Mouse (Mus musculus) liver, postnatal 0 days (tissue): ENCODE measurements around the gene Rbbp5. TPM values are rescaled to one million over a fixed set of nuclear protein-coding genes. Genes with fewer than 3 reads are reported as not detected.

Experiments used
- ATAC-seq: fragments of 200-750 bp; cut with Nextera tagmentation; 2 replicates; pipeline ENCODE4 v1.8.0; 2017; ENCODE audit warnings: mild to moderate bottlenecking, moderate library complexity
- DNase-seq: peaks from one replicate; pipeline ENCODE4 v3.0.0-alpha.2; 2016
- H3K27ac ChIP-seq: fragments of 300-500 bp; sonication (generic); 2 replicates; pipeline ENCODE4 v1.5.1; 2014; ENCODE audit warnings: antibody characterized with exemption, moderate library complexity, mild to moderate bottlenecking, low read depth
- H3K27me3 ChIP-seq: fragments of 300-500 bp; sonication (generic); 2 replicates; pipeline ENCODE4 v1.6.1; 2014; ENCODE audit warnings: low read length, control low read depth, mixed read lengths; ENCODE audit not compliant: insufficient read depth
- H3K36me3 ChIP-seq: fragments of 300-500 bp; sonication (generic); replicated peaks from 2 replicates; pipeline ENCODE4 v1.6.1; 2014; ENCODE audit warnings: mild to moderate bottlenecking, control low read depth, low read length, moderate library complexity, mixed read lengths; ENCODE audit not compliant: insufficient read depth
- H3K4me1 ChIP-seq: fragments of 300-500 bp; sonication (generic); 2 replicates; pipeline ENCODE4 v1.6.1; 2014; ENCODE audit warnings: antibody characterized with exemption, mild to moderate bottlenecking, control low read depth; ENCODE audit not compliant: insufficient read depth
- H3K4me2 ChIP-seq: fragments of 300-500 bp; sonication (generic); 2 replicates; pipeline ENCODE4 v1.6.1; 2014; ENCODE audit warnings: low read depth, mild to moderate bottlenecking, low read length, moderate library complexity, mixed read lengths
- H3K4me3 ChIP-seq: fragments of 300-500 bp; sonication (generic); 2 replicates; pipeline ENCODE4 v1.5.1; 2014; ENCODE audit warnings: low read depth, low read length
- H3K9ac ChIP-seq: fragments of 300-500 bp; sonication (generic); replicated peaks from 2 replicates; pipeline ENCODE4 v1.6.1; 2014; ENCODE audit warnings: mild to moderate bottlenecking, moderate library complexity
- H3K9me3 ChIP-seq: fragments of 300-500 bp; sonication (generic); 2 replicates; pipeline ENCODE4 v1.6.1; 2016; ENCODE audit warnings: mild to moderate bottlenecking, control low read depth, low read length, mixed read lengths
- CTCF ChIP-seq: sonication (generic); IDR thresholded peaks from 2 replicates; pipeline ENCODE4 v1.5.1; 2016; ENCODE audit warnings: antibody characterized with exemption, low read depth
- EP300 ChIP-seq: IDR thresholded peaks from 2 replicates; pipeline ENCODE4 v1.6.1; 2016; ENCODE audit warnings: antibody characterized with exemption, low read depth, mild to moderate bottlenecking
- WGBS: fragments of 180-500 bp; shearing (Covaris S2); extraction: QIAGEN DNeasy Blood & Tissue Kit; methylation state at CpG from one replicate; pipeline ENCODE4 v1.1.7; 2014; ENCODE audit not compliant: insufficient replicate concordance; 5-methylcytosine and 5-hydroxymethylcytosine counted together
- polyA plus RNA-seq: library from polyadenylated mRNA; unstranded; fragments of >200 nt; fragmentation: Nextera tagmentation; extraction: Ambion mirVana; gene quantifications from 2 replicates; pipeline ENCODE4 v1.2.1, GENCODE M21; 2015

Gene Rbbp5
- polyA plus RNA-seq: 12.4 and 13.1 TPM in 2 replicates

GRCm38 (mm10) chr1:132476928-132477691 lies at the start of gene Rbbp5:
TSS of gene Rbbp5 (plus strand) at chr1:132477365.
- DNase-seq: peak; percentile 91
- ATAC-seq: peak; percentile 95
- WGBS: under 1% methylated on average over 43 of the region's 43 CpGs
- peak; percentile 29 for TF ChIP-seq CTCF
- peak; percentile 92; the same call in 1 of the 2 replicates for TF ChIP-seq EP300
- peak within 1 kb of the TSS; percentile 88 for H3K4me3 ChIP-seq
- no peaks in the 10 kb centered on the region for H3K9me3 ChIP-seq
- peak within 1 kb of the TSS; percentile 91 for H3K4me2 ChIP-seq
- peak within 1 kb of the TSS; percentile 85 for H3K27ac ChIP-seq
- no peaks in the 10 kb centered on the region for H3K36me3 ChIP-seq
- no peaks in the 10 kb centered on the region for H3K27me3 ChIP-seq
- H3K4me1 ChIP-seq: peaks cover 11% of the 10 kb centered on the region
- peak within 1 kb of the TSS; percentile 91 for H3K9ac ChIP-seq

GRCm38 (mm10) chr1:132430818-132431217 lies 46.3 kb upstream of the Rbbp5 start:
- Histone ChIP-seq H3K4me2 (no peak overlapping the region), H3K27me3 (no peaks in the 10 kb centered on the region), H3K9me3 (no peaks in the 10 kb centered on the region), H3K9ac (no peak overlapping the region), H3K27ac (no peak overlapping the region), H3K36me3 (peaks cover 10% of the 10 kb centered on the region), H3K4me3 (no peak overlapping the region), H3K4me1 (no peaks in the 10 kb centered on the region)
- WGBS: 74% methylated on average over 3 of the region's 3 CpGs
- DNase-seq (no peak), ATAC-seq (no peak)
- TF ChIP-seq CTCF: no peak
- no peak for TF ChIP-seq EP300

- Histone ChIP-seq H3K27me3 (no peaks in the 10 kb centered on the region), H3K4me3 (no peak overlapping the region), H3K4me1 (peaks cover under 1% of the 10 kb centered on the region), H3K36me3 (peaks cover 13% of the 10 kb centered on the region), H3K9me3 (no peaks in the 10 kb centered on the region), H3K9ac (no peak overlapping the region), H3K27ac (no peak overlapping the region), H3K4me2 (no peak overlapping the region)
- TF ChIP-seq EP300: no peak
- no peak for TF ChIP-seq CTCF
- DNase-seq: no peak
- WGBS: 71% methylated on average over 9 of the region's 9 CpGs
- no peak for ATAC-seq
Measured at GRCm38 (mm10) chr1:132431716-132432115, 45.4 kb upstream of the Rbbp5 start.

- H3K4me1 ChIP-seq: peaks cover 9% of the 10 kb centered on the region
- no peak for TF ChIP-seq CTCF
- TF ChIP-seq EP300: no peak
- no peak overlapping the region for H3K4me2 ChIP-seq
- H3K4me3 ChIP-seq: no peak overlapping the region
- no peaks in the 10 kb centered on the region for H3K9me3 ChIP-seq
- no peak overlapping the region for H3K27ac ChIP-seq
- H3K27me3 ChIP-seq: no peaks in the 10 kb centered on the region
- ATAC-seq: no peak
- no peak for DNase-seq
- peaks cover 14% of the 10 kb centered on the region for H3K36me3 ChIP-seq
- WGBS: 81% methylated on average over 5 of the region's 5 CpGs
- H3K9ac ChIP-seq: no peak overlapping the region
Measured at GRCm38 (mm10) chr1:132433349-132433748, 43.8 kb upstream of the Rbbp5 start.

GRCm38 (mm10) chr1:132434032-132434431 lies 43.1 kb upstream of the Rbbp5 start:
- Histone ChIP-seq H3K9ac (no peak overlapping the region), H3K36me3 (peaks cover 14% of the 10 kb centered on the region), H3K4me1 (peaks cover 9% of the 10 kb centered on the region), H3K4me3 (no peak overlapping the region), H3K9me3 (no peaks in the 10 kb centered on the region), H3K27me3 (no peaks in the 10 kb centered on the region), H3K4me2 (no peak overlapping the region), H3K27ac (no peak overlapping the region)
- 91% methylated on average over 12 of the region's 12 CpGs for WGBS
- TF ChIP-seq CTCF (no peak), EP300 (no peak)
- DNase-seq (no peak), ATAC-seq (no peak)

GRCm38 (mm10) chr1:132436320-132436958 lies 40.7 kb upstream of the Rbbp5 start:
- H3K4me2 ChIP-seq: no peak overlapping the region
- H3K27ac ChIP-seq: no peak overlapping the region
- no peak overlapping the region for H3K9ac ChIP-seq
- WGBS: 56% methylated on average over 4 of the region's 4 CpGs
- ATAC-seq: no peak
- no peak overlapping the region for H3K4me3 ChIP-seq
- DNase-seq: no peak
- peaks cover 9% of the 10 kb centered on the region for H3K4me1 ChIP-seq
- H3K36me3 ChIP-seq: peaks cover 27% of the 10 kb centered on the region
- no peaks in the 10 kb centered on the region for H3K27me3 ChIP-seq
- TF ChIP-seq CTCF (no peak), EP300 (no peak)
- H3K9me3 ChIP-seq: no peaks in the 10 kb centered on the region
